Mouse (Mus musculus): ENCODE measurements around the gene Gtsf1. TPM values are rescaled to one million over a fixed set of nuclear protein-coding genes. Genes with fewer than 3 reads are reported as not detected.

The Gtsf1 gene
- total RNA-seq, 2 experiments from 2014 or later: 1.3 to 4.4 TPM

GRCm38 (mm10) chr15:103378665-103379356 lies 51.5 kb downstream of the Gtsf1 start:
- ATAC-seq (ENCODE audit: poor library complexity, severe bottlenecking): no peak

GRCm38 (mm10) chr15:103377752-103378664 lies 52.3 kb downstream of the Gtsf1 start:
- ATAC-seq (ENCODE audit: poor library complexity, severe bottlenecking): no peak

- peak; percentile 33; the same call in 1 of the 2 replicates for ATAC-seq (ENCODE audit: poor library complexity, severe bottlenecking)
Observed at GRCm38 (mm10) chr15:103376837-103377269, 53.4 kb downstream of the Gtsf1 start.

GRCm38 (mm10) chr15:103375112-103375800 lies 55.0 kb downstream of the Gtsf1 start:
- ATAC-seq (ENCODE audit: poor library complexity, severe bottlenecking): 0 out of 2 replicates have a peak, but pooled peaks have one; percentile 4

- no peak for ATAC-seq (ENCODE audit: poor library complexity, severe bottlenecking)
Observed at GRCm38 (mm10) chr15:103372461-103372860, 57.8 kb downstream of the Gtsf1 start.

GRCm38 (mm10) chr15:103371741-103372140 lies 58.5 kb downstream of the Gtsf1 start:
- no peak for ATAC-seq (ENCODE audit: poor library complexity, severe bottlenecking)

GRCm38 (mm10) chr15:103371208-103371607 lies 59.1 kb downstream of the Gtsf1 start:
- ATAC-seq (ENCODE audit: poor library complexity, severe bottlenecking): no peak

GRCm38 (mm10) chr15:103370462-103370861 lies 59.8 kb downstream of the Gtsf1 start:
- peak; percentile 86 for ATAC-seq (ENCODE audit: poor library complexity, severe bottlenecking)

GRCm38 (mm10) chr15:103369123-103369522 lies 61.1 kb downstream of the Gtsf1 start:
- no peak for ATAC-seq (ENCODE audit: poor library complexity, severe bottlenecking)

- no peak for ATAC-seq (ENCODE audit: poor library complexity, severe bottlenecking)
Observed at GRCm38 (mm10) chr15:103368179-103368940, 61.9 kb downstream of the Gtsf1 start.

- peak; percentile 48 for ATAC-seq (ENCODE audit: poor library complexity, severe bottlenecking)
Observed at GRCm38 (mm10) chr15:103366376-103367149, 63.7 kb downstream of the Gtsf1 start, which contains the start of gene Itga5. Gene Itga5, minus strand, starts transcription at chr15:103366763.

- no peak; the same call in 1 of the 2 replicates for ATAC-seq (ENCODE audit: poor library complexity, severe bottlenecking)
Observed at GRCm38 (mm10) chr15:103365471-103366375, 64.5 kb downstream of the Gtsf1 start.

- no peak for ATAC-seq (ENCODE audit: poor library complexity, severe bottlenecking)
Observed at GRCm38 (mm10) chr15:103364761-103365160, 65.5 kb downstream of the Gtsf1 start.

- ATAC-seq (ENCODE audit: poor library complexity, severe bottlenecking): no peak
Observed at GRCm38 (mm10) chr15:103363809-103364208, 66.5 kb downstream of the Gtsf1 start.

- ATAC-seq (ENCODE audit: poor library complexity, severe bottlenecking): no peak
Observed at GRCm38 (mm10) chr15:103362950-103363349, 67.3 kb downstream of the Gtsf1 start.

- no peak for ATAC-seq (ENCODE audit: poor library complexity, severe bottlenecking)
Observed at GRCm38 (mm10) chr15:103362333-103362732, 67.9 kb downstream of the Gtsf1 start.

- peak; percentile 74 for ATAC-seq (ENCODE audit: poor library complexity, severe bottlenecking)
Observed at GRCm38 (mm10) chr15:103361269-103361668, 69.0 kb downstream of the Gtsf1 start.

GRCm38 (mm10) chr15:103359869-103360602 lies 70.2 kb downstream of the Gtsf1 start:
- no peak for ATAC-seq (ENCODE audit: poor library complexity, severe bottlenecking)

Data from megakaryocyte, adult 5-6 weeks (primary cell).